Mouse (Mus musculus) left cerebral cortex, adult 11 months (tissue): ENCODE data around the gene Utp14b.

Experiments used
- DNase-seq: peaks from one replicate; pipeline ENCODE4 v3.0.0; 2022; ENCODE audit warnings: low spot score

Gene Utp14b

GRCm38 (mm10) chr1:78686872-78687271, 29.0 kb downstream of the Utp14b start:
- DNase-seq: no peak

GRCm38 (mm10) chr1:78688149-78688548, 30.3 kb downstream of the Utp14b start:
- DNase-seq: no peak

DNA sequence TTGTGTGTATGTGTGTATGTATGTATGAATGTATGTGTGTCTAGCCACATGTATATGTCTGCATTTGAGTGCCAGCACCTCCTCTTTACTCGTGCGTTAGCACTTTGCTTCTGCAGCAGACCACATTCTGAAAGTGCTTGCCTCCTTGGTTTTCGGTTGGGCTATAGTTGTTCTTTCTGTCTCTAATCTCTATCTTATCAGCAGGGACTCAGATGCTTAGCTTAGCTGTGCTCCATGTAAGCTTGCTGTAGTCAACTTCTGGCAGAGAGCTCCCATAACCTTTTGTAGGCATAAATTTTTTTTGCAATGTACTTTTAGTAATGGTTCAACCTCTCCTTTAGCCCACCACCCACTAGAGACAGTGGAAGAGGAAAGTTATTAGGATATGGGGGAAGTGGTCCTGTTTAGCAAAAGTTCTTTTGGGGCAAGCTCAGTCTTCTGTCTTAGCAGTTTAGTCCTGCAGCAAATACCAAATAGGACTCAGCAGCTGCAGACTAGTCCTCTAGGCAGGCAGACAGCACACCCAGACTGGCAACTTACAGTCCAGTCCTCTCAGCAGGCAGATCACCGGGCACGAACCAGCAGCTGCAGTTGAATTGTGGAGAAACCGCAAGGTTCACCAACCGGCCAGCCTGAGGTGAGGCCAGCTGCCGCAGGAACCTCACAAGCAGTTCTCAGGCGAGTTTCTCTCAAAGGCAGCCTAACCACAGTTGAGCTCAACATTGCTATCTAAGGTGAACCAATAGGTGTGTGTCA, 36.8 kb downstream of the Utp14b start:
- no peak for DNase-seq

- DNase-seq: no peak
These were observed 38.5 kb downstream of the Utp14b start for GRCm38 (mm10) chr1:78696305-78696704.

DNA sequence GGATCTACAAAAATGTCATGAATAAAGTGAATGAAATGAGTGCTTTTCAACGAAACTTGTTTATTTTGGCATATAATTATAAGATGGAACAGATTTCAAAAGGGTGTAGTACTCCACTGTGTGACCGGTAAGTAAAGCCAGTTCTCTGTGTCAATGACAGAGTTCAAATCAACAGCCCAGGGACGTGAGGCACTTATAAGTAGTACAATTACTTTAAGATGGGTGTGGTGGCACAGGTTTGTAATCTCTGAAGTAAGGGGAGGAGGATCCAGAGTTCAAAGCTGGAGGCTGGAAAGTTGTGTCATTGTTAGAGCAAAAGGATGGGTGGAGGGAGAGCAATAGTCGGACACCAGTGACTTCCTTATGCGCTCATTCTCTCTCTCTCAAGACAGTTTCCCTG, 39.1 kb downstream of the Utp14b start:
- no peak for DNase-seq

DNA sequence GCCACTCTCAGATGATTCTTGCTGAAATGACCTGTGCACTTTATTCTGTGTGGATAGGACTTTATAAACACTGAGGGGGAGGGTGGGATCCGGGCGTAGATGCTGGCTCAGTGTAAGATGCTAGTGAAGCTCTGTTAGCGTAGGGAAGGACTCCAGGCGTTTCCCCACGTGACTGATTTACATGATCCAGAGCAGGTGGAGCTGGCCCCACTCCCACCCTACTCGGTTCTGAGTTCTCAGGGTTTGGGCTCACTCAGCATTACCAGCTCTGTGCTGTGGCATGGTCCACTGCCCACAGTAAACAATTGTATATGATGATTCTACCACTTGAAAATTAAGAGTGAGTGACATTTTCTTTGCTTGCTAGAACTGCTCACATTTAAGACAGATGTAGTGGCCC, 40.3 kb downstream of the Utp14b start:
- no peak for DNase-seq

- no peak for DNase-seq
These were observed 43.9 kb downstream of the Utp14b start for GRCm38 (mm10) chr1:78701740-78702139.

GRCm38 (mm10) chr1:78702282-78702963, 44.6 kb downstream of the Utp14b start:
- DNase-seq: no peak

DNA sequence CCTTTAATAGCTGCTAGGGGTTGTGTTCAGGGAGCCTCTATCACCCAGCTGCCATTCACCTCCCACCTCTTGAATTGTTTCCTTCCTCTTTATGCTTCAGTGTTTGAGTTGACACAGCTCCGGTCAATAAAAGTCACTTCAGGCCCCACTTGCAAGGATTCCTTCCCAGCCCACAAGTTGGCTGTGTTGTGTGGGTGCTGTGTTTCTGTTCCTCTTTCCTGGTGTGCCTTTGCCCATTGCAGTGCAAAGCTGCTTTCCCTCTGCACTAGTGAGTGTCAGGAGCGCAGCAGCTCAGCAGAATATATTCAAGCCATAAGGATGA, 45.1 kb downstream of the Utp14b start:
- no peak for DNase-seq

GRCm38 (mm10) chr1:78706338-78706737, 48.5 kb downstream of the Utp14b start:
- no peak for DNase-seq

- no peak for DNase-seq
These were observed 49.4 kb downstream of the Utp14b start for GRCm38 (mm10) chr1:78707280-78707679.

DNA sequence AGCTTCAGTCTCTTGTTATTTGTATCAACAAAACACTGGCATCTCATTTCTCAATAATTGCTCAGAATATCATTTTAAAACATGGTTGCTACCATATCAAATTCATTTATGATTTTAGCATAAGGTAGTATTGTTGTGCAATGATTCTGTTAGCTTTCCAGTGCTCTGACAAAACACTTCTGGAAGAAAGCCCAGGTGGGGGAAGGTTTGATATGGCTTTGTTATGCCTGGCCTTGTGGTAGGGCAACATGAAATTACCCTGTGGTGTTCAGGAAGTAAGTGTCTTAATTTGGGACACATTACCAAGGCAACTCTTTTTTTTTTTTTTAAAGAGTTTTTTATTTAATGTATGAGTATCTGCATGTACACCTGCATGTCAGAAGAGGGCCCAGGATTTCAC, 52.2 kb downstream of the Utp14b start:
- no peak for DNase-seq

DNA sequence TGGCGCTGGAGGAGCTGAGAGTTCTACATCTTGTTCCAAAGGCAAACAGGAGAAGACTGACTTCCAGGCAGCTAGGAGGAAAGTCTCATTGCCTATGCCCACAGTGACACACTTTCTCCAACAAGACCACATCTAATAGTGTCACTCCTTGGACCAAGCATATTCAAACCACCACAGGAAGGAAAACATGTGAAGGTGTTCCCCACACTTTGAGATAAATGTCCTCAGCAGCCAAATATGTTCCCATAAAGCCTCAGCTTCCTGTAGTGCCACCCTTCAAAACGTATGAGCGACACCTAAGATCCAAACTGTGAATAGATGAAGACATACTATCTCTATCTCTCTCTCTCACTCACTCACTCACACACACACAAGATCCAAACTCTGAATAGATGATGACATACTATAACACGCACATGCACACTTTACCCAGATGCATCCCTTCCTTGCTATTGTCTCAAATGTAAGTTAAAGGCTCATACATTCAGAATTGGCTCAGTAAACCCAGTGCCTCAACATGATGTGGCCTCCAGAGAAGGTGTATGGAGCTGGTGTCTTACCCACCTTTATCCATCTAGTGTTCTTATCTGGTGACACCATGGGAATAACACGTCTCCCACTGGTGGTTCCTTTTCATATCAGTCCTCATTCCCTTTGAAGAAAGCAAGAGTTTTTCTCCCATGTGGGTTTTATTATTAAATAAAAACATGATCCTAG, 52.9 kb downstream of the Utp14b start:
- DNase-seq: no peak
